Mouse (Mus musculus): Measurements from ENCODE around the gene Defb20. TPM values are rescaled to one million over a fixed set of nuclear protein-coding genes. Genes with fewer than 3 reads are reported as not detected.
A peak's percentile ranks its signal among the peaks of the same experiment; 100 is the strongest.
"Not testable (repeated sequence)": the region's sequence is repeated elsewhere in the genome, so short reads cannot be mapped to it uniquely, and the experiment has no call there.

Defb20 gene
- not detected in 2 replicates for total RNA-seq (2017)

DNA sequence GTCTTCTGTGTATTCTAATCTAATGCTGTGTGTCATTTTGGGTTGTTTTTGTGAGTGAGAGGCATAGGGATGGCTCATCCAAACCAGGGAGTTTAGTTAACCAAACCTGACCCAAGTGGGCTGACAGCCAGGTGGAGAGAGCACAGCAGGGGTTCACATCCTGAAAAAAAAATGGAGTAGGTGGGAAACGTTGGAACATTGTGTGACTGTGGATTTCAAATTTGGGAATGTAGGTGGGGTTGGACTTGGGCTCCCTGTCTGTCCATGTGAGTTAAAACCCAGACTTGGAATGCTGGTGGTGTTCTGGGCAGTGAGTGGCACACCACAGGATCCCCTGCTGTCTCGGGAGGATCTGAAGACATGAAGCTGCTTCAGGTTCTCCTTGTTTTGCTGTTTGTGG is at the start of gene Defb20:
Defb20 (plus strand) TSS at position 301 of the 400 bp plus-strand sequence.
- no peak for ATAC-seq (ENCODE audit: extremely low read depth, insufficient number of reproducible peaks, low FRiP score, poor library complexity, severe bottlenecking)

- no peak for ATAC-seq (ENCODE audit: extremely low read depth, insufficient number of reproducible peaks, low FRiP score, poor library complexity, severe bottlenecking)
Observed at GRCm38 (mm10) chr2:152427493-152427892, 49.4 kb upstream of the Defb20 start.

DNA sequence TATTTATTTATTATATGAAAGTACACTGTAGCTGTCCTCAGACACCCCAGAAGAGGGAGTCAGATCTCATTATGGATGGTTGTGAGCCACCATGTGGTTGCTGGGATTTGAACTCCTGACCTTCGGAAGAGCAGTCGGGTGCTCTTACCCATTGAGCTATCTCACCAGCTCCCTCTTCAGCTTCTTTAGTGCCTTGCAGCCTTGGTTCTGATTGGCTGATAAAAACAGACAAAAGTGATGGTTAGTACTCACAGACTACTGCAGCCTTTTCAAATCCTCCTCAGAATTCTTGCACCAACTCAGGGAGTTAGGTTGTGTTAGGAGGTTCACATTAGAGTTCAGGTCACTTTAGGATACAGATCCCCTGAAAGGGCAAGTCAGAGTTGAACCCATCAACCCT is 48.4 kb upstream of the Defb20 start:
- ATAC-seq (ENCODE audit: extremely low read depth, insufficient number of reproducible peaks, low FRiP score, poor library complexity, severe bottlenecking): not testable (repeated sequence)

DNA sequence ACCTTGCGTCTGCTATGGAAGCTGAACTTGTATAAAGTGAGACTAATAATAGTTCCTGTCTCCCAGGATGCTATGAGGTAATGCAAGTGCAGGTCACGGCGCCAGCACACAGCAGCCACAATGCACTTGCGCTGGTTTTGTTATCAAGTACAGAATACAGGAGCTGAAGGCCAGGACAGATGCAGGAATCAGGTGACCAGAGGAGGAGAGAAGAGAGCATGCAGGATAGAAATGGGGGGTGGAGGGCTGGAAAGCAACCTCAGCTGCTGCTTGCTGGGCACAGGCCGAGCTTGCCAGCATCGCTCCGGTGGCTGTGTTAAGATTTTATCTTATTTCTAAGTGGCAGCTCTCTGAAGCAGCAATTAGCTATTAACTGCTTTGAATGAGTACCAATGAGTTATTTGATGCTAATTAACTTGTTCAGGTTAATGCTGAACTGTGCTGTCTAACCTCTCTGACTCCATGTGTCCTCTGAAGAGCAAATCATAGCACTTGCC is 40.4 kb upstream of the Defb20 start:
- no peak for ATAC-seq (ENCODE audit: extremely low read depth, insufficient number of reproducible peaks, low FRiP score, poor library complexity, severe bottlenecking)

- peak; percentile 69 for ATAC-seq (ENCODE audit: extremely low read depth, insufficient number of reproducible peaks, low FRiP score, poor library complexity, severe bottlenecking)
Observed at GRCm38 (mm10) chr2:152436983-152437860, 39.6 kb upstream of the Defb20 start.

DNA sequence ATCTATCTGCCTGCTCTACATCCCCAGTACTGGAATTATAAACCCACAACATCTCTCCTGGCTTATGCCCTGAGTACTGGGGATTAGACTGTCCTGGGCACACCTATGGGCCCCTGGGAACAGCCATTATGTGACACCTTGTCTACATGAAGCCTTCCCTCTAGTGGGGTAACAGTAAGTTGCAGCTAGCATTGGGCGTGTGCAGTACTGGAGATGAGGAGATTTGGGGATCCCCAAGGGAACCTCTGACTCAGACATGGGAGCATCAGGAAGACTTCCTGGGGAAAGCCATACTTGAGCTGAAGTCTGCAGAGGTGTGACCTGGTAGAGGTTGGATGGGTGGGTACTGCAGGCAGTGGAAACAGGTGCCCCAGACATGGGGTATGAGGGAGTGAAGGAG is 37.9 kb upstream of the Defb20 start:
- ATAC-seq (ENCODE audit: extremely low read depth, insufficient number of reproducible peaks, low FRiP score, poor library complexity, severe bottlenecking): no peak

DNA sequence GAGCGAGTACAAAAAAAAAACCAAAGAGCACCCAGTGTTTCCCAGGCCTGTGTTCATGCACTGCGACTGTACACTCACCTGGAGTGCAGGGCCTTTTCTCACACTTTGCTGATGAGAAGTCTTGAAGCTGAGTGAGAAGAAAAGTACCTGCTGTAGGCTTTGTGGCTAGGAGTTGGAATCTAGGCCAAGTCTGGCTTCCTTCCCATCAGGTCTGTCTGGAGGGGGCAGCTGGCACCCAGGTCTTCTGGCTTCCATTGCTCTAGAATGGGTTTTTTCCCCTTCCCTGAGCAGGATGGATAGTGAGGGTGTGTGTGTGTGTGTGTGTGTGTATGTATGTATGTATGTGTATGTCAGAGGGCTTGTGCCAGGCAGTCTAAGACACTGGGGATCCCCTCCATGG is 37.0 kb upstream of the Defb20 start:
- ATAC-seq (ENCODE audit: extremely low read depth, insufficient number of reproducible peaks, low FRiP score, poor library complexity, severe bottlenecking): no peak

GRCm38 (mm10) chr2:152442322-152442721 is 34.5 kb upstream of the Defb20 start:
- ATAC-seq (ENCODE audit: extremely low read depth, insufficient number of reproducible peaks, low FRiP score, poor library complexity, severe bottlenecking): no peak

DNA sequence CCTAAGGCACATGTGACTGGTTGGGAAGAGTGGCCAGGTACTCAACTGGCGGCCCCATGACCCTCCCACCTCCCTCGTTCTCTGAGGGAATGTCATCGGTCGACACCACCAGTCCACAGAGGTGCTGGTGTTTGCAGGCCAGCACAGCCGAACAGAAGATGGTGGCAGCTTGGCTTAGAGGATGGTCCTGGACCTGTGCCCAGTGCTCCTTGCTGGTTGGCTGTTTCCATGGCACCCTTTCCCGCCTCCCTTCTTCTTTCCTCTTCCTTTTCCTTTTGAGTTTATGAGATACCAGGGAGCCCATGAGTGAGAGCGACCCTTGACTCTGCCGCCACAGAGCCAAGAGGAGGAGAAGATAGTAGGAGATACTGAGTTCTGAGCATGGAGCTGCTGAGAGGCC is 33.6 kb upstream of the Defb20 start:
- no peak for ATAC-seq (ENCODE audit: extremely low read depth, insufficient number of reproducible peaks, low FRiP score, poor library complexity, severe bottlenecking)

DNA sequence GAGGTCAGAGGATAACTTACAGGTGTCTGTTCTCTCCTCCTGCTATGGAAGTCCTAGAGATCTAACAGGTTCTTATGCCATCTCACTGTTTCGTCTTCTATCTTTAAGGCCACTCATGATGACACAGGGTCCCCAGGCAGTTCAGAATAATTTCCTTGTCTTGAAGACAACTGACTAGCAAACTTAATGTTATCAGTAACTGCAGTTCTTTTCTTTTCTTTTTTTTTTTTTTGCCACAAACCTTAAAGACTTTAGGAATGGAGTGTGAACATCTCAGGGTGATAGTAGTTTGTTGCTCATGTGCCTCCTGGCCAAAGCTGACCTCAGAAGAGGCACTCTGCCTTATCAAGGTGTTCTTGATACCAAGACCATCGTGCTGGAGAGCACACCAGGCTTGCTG is 30.2 kb upstream of the Defb20 start:
- ATAC-seq (ENCODE audit: extremely low read depth, insufficient number of reproducible peaks, low FRiP score, poor library complexity, severe bottlenecking): no peak

GRCm38 (mm10) chr2:152447461-152447860 is 29.4 kb upstream of the Defb20 start:
- no peak for ATAC-seq (ENCODE audit: extremely low read depth, insufficient number of reproducible peaks, low FRiP score, poor library complexity, severe bottlenecking)

DNA sequence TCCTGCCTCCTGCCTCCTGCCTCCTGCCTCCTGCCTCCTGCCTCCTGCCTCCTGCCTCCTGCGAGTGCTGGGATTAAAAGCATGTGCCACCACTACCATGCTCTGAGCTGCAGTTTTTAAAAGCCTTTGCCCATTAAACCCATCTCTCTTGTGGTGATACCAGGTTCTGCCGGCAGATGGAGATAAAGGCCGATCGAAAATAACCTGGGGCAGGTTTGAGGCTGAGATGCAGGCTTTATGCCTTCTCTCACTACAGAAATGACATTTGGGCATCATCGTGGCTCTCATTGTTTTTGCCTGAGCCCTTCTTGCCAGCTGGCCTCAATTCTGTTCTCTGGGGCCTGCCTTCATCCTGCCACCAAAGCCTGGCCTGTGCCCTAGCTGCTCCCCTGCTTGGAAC is 26.6 kb upstream of the Defb20 start:
- ATAC-seq (ENCODE audit: extremely low read depth, insufficient number of reproducible peaks, low FRiP score, poor library complexity, severe bottlenecking): no peak

- ATAC-seq (ENCODE audit: extremely low read depth, insufficient number of reproducible peaks, low FRiP score, poor library complexity, severe bottlenecking): no peak
Observed at GRCm38 (mm10) chr2:152452101-152452781, 24.6 kb upstream of the Defb20 start.

DNA sequence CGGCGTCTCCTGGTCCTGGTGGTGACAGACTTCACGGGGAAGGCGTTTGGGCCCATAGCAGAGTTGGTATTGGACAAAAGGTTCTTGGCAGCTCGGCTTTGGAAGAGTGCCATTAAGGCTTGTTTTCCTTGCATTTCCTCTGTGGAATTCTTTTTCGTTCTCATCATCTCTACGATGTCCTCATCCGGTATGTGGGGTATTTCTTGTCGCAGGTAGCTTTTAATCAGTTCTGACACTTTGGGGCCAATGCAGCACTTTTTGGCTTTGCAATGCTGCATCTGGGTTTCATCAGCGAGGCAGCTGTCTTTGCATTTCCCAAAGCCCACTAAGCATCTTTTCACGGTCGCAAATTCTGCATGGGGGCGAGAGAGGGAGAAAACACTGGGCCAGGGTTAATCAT is 17.6 kb upstream of the Defb20 start:
- no peak for ATAC-seq (ENCODE audit: extremely low read depth, insufficient number of reproducible peaks, low FRiP score, poor library complexity, severe bottlenecking)

GRCm38 (mm10) chr2:152464570-152465150 is 12.2 kb upstream of the Defb20 start, which contains the start of gene Defb23:
Defb23 (minus strand) TSS chr2:152464620.
- no peak for ATAC-seq (ENCODE audit: extremely low read depth, insufficient number of reproducible peaks, low FRiP score, poor library complexity, severe bottlenecking)

DNA sequence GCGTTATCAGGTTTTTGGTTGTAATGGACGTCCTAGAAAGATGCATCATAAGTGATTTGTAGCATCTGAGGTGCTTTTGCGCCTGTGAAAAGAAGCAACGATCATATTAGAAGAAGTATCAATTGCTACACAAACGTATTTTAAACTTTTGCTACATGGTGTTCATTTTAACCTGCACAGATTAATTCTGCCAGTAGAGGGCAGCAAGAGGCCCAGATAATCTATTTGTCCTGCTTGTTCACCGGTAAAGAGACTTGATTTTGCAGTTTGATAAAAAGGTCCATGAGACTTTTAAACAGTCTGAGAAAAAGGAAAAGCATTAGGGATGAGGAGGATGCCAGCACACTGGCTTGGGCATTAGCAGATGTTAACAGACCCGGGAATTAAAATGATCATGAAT is 5.9 kb upstream of the Defb20 start:
- ATAC-seq (ENCODE audit: extremely low read depth, insufficient number of reproducible peaks, low FRiP score, poor library complexity, severe bottlenecking): no peak

GRCm38 (mm10) chr2:152472434-152472833 is 4.4 kb upstream of the Defb20 start:
- ATAC-seq (ENCODE audit: extremely low read depth, insufficient number of reproducible peaks, low FRiP score, poor library complexity, severe bottlenecking): no peak

DNA sequence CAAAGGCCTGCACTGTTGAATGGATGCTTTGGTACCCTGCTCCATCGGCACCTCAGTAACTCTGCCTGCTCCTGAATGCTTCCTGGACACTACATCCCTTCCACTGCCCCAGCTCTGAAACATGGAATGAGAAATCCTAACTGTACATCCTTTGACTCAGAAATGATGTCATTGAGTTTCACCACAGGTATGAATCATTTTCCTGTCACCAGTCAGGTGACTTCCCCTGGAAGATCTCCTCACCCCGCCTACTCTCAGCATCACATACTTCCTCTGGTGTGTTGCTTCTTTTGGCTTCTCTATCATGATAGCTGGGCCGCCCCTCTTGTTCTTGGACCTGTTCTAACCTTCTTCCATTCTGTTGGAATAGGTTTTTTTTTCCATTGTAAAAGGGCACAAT is 4.0 kb downstream of the Defb20 start:
- ATAC-seq (ENCODE audit: extremely low read depth, insufficient number of reproducible peaks, low FRiP score, poor library complexity, severe bottlenecking): no peak

DNA sequence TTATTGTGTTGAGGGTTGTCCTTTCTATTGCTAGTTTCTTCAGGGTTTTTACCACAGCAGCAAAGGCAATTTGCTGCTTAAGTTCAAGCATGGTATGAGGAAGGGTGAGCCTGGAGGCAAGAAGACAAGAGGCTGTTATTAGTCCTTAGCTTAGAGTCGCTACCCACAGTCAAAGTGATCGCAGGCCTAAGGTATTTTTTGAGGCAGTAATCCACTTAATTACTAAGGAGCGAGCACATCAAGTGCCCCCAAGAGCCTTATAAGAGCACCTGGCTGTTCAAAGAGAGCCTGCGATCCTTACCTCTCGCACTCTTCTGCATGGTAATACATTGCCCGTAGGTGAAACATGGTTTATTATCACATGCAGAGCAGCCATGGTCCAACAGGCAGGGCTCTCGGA is 4.9 kb downstream of the Defb20 start:
- no peak for ATAC-seq (ENCODE audit: extremely low read depth, insufficient number of reproducible peaks, low FRiP score, poor library complexity, severe bottlenecking)

DNA sequence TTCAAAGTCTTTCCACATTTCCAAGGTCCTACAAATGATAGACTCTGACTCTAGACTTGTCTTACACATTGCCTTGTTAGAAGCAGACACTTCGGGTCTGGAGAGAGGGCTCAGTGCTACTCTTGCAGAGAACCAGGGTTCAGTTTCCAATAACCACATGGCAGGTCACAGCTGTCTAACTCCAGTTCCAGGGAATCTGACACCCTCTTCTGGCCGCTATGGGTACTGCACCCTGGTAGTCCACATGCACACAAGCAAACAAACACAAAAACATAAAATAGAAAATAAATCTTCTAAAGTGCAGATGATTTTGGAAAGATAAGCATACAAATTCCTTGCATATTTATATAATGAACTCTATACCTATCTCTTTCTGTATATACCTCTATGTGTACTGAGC is 10.2 kb downstream of the Defb20 start:
- ATAC-seq (ENCODE audit: extremely low read depth, insufficient number of reproducible peaks, low FRiP score, poor library complexity, severe bottlenecking): no peak

All from neutrophil, adult 5-6 weeks (primary cell).